Mouse (Mus musculus) thymus, adult 2 months (tissue): Measurements from ENCODE around the gene Ankrd44. TPM values are rescaled to one million over a fixed set of nuclear protein-coding genes. Genes with fewer than 3 reads are reported as not detected.

Experiments
- DNase-seq: peaks from one replicate; pipeline ENCODE4 v3.0.0; 2021
- H3K27ac ChIP-seq: fragments of 200-500 bp; 2 replicates; pipeline ENCODE4 v1.5.1; 2012; ENCODE audit warnings: low read length, control low read depth; ENCODE audit not compliant: control insufficient read depth, insufficient read depth
- H3K27me3 ChIP-seq: fragments of 200-500 bp; 2 replicates; pipeline ENCODE4 v1.6.1; 2012; ENCODE audit warnings: mild to moderate bottlenecking, low read length, moderate library complexity, mixed read lengths; ENCODE audit not compliant: control insufficient read depth, insufficient read depth
- H3K36me3 ChIP-seq: fragments of 200-500 bp; 2 replicates; pipeline ENCODE4 v1.6.1; 2012; ENCODE audit warnings: mild to moderate bottlenecking, low read length, moderate library complexity; ENCODE audit not compliant: control insufficient read depth, insufficient read depth
- H3K4me1 ChIP-seq: fragments of 200-500 bp; replicated peaks from 2 replicates; pipeline ENCODE4 v1.6.1; 2012; ENCODE audit warnings: low read length; ENCODE audit not compliant: control insufficient read depth, insufficient read depth
- H3K4me3 ChIP-seq: fragments of 200-500 bp; 2 replicates; pipeline ENCODE4 v1.5.1; 2012; ENCODE audit warnings: mild to moderate bottlenecking, low read length, control low read depth, moderate library complexity; ENCODE audit not compliant: control insufficient read depth, insufficient read depth
- CTCF ChIP-seq: fragments of 200-500 bp; IDR thresholded peaks from 2 replicates; pipeline ENCODE4 v1.5.1; 2012; ENCODE audit warnings: mild to moderate bottlenecking, control low read depth, low read length, moderate library complexity, borderline replicate concordance; ENCODE audit not compliant: control insufficient read depth, poor library complexity, insufficient read depth; ENCODE audit errors: extremely low read depth
- POLR2A ChIP-seq: fragments of 200-500 bp; IDR thresholded peaks from 2 replicates; pipeline ENCODE4 v1.6.1; 2012; ENCODE audit warnings: mild to moderate bottlenecking, low read length, control low read depth, moderate library complexity; ENCODE audit not compliant: control insufficient read depth, poor library complexity, insufficient read depth; ENCODE audit errors: extremely low read depth
- WGBS: fragments of 180-500 bp; shearing (Covaris S2); methylation state at CpG from one replicate; pipeline ENCODE4 v1.1.7; 2018; 5-methylcytosine and 5-hydroxymethylcytosine counted together
- polyA plus RNA-seq: library from polyadenylated mRNA; depleted of rRNA; stranded (reverse); fragments of >200 nt; gene quantifications from 2 replicates; pipeline ENCODE4 v1.2.3, GENCODE M21; 2012

Ankrd44 gene
- polyA plus RNA-seq, 1 experiment: 92.9 TPM

GRCm38 (mm10) chr1:54637340-54637739 lies 288.8 kb downstream of the Ankrd44 start:
- Histone ChIP-seq H3K4me1 (no peaks in the 10 kb centered on the region), H3K27ac (no peak overlapping the region), H3K4me3 (no peak overlapping the region), H3K36me3 (no peaks in the 10 kb centered on the region), H3K27me3 (no peaks in the 10 kb centered on the region)
- DNase-seq: no peak
- TF ChIP-seq CTCF: no peak
- TF ChIP-seq POLR2A: no peak
- 92% methylated on average over 2 of the region's 2 CpGs for WGBS

- WGBS: 92% methylated on average over 1 of the region's 1 CpGs
- Histone ChIP-seq H3K4me3 (no peak overlapping the region), H3K27me3 (no peaks in the 10 kb centered on the region), H3K36me3 (no peaks in the 10 kb centered on the region), H3K27ac (no peak overlapping the region), H3K4me1 (no peaks in the 10 kb centered on the region)
- no peak for DNase-seq
- TF ChIP-seq POLR2A (no peak), CTCF (no peak)
Observed at GRCm38 (mm10) chr1:54629106-54629505, 297.1 kb downstream of the Ankrd44 start.

GRCm38 (mm10) chr1:54614963-54615362 lies 311.2 kb downstream of the Ankrd44 start:
- WGBS: 89% methylated on average over 6 of the region's 6 CpGs
- TF ChIP-seq POLR2A (no peak), CTCF (no peak)
- no peak overlapping the region for H3K27ac ChIP-seq
- H3K36me3 ChIP-seq: no peaks in the 10 kb centered on the region
- H3K4me1 ChIP-seq: no peaks in the 10 kb centered on the region
- no peaks in the 10 kb centered on the region for H3K27me3 ChIP-seq
- no peak for DNase-seq
- no peak overlapping the region for H3K4me3 ChIP-seq

GRCm38 (mm10) chr1:54612344-54612743 lies 313.8 kb downstream of the Ankrd44 start:
- no peak for DNase-seq
- no peaks in the 10 kb centered on the region for H3K4me1 ChIP-seq
- no peak overlapping the region for H3K4me3 ChIP-seq
- no peak for TF ChIP-seq CTCF
- no peak for TF ChIP-seq POLR2A
- H3K27me3 ChIP-seq: no peaks in the 10 kb centered on the region
- H3K27ac ChIP-seq: no peak overlapping the region
- 92% methylated on average over 6 of the region's 6 CpGs for WGBS
- no peaks in the 10 kb centered on the region for H3K36me3 ChIP-seq

- no peak overlapping the region for H3K27ac ChIP-seq
- 85% methylated on average over 7 of the region's 7 CpGs for WGBS
- no peak for TF ChIP-seq CTCF
- no peak for TF ChIP-seq POLR2A
Observed at GRCm38 (mm10) chr1:54611891-54612290, 314.3 kb downstream of the Ankrd44 start.

GRCm38 (mm10) chr1:54606936-54607335 lies 319.3 kb downstream of the Ankrd44 start:
- Histone ChIP-seq H3K4me1 (no peaks in the 10 kb centered on the region), H3K27ac (no peak overlapping the region), H3K36me3 (no peaks in the 10 kb centered on the region), H3K4me3 (no peak overlapping the region), H3K27me3 (no peaks in the 10 kb centered on the region)
- WGBS: 98% methylated on average over 1 of the region's 1 CpGs
- DNase-seq: no peak
- no peak for TF ChIP-seq CTCF
- TF ChIP-seq POLR2A: no peak

More at GRCm38 (mm10) chr1:54611891-54612290, 314.3 kb downstream of the Ankrd44 start:
- Histone ChIP-seq H3K4me1 (no peaks in the 10 kb centered on the region), H3K27me3 (no peaks in the 10 kb centered on the region), H3K4me3 (no peak overlapping the region), H3K36me3 (no peaks in the 10 kb centered on the region)
- no peak for DNase-seq

- no peak for DNase-seq
- H3K4me3 ChIP-seq: no peak overlapping the region
- no peaks in the 10 kb centered on the region for H3K4me1 ChIP-seq
- TF ChIP-seq CTCF (no peak), POLR2A (no peak)
- H3K27me3 ChIP-seq: no peaks in the 10 kb centered on the region
- no peaks in the 10 kb centered on the region for H3K36me3 ChIP-seq
- H3K27ac ChIP-seq: no peak overlapping the region
- WGBS: 97% methylated on average over 9 of the region's 9 CpGs
Observed at GRCm38 (mm10) chr1:54601692-54602091, 324.5 kb downstream of the Ankrd44 start.
